ENCODE assay signal across 25 mouse cellular contexts in the genomic region with DNA sequence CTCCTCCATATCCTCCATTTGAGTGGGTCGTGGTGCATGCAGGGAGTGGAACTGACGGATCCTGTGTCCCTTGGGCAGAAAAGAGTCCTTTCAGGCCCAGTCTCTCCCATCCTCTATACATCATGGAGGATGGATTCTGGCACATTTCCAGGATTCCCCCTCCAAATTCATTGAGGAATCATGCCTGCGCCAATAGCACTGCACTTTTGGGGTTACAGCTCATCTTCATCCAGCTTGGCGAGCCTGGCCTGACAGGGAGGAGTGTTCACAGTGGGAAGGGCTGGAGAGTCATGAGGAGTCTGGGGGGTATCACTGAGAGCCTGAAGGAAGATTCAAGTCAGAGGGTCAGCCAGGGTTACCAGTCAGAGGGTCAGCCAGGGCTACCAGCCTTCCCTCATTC. TPM values are rescaled to one million over a fixed set of nuclear protein-coding genes. Genes with fewer than 3 reads are reported as not detected.
DNase-seq lines count a peak whose midpoint lies in the region; ATAC-seq and TF ChIP-seq lines count a peak whose summit lies in the region.
"Had no signal": no experiment of that assay in that cellular context is flagged by ENCODE, and none has a peak within 500 bp of the region (broad histone marks: within the 10 kb centered on the region; RNA-seq: fewer than 3 reads in every experiment).

No protein-coding gene starts in this region.

- H3K27ac ChIP-seq in forebrain, embryonic 11.5 days (ENCODE audit: low read depth, low read length), result no peak overlapping the region
- H3K27ac ChIP-seq in forebrain, embryonic 16.5 days (ENCODE audit: low read length), result no peak overlapping the region
- no peak overlapping the region for H3K27ac ChIP-seq in heart, embryonic 11.5 days (ENCODE audit: low read depth, low read length)
- H3K27ac ChIP-seq in heart, embryonic 16.5 days (ENCODE audit: low read length), result no peak overlapping the region
- no peak overlapping the region for H3K27ac ChIP-seq in liver, embryonic 11.5 days (ENCODE audit: low read depth, low read length)
- H3K27ac ChIP-seq in liver, postnatal 0 days (ENCODE audit: low read depth), result no peak overlapping the region
- H3K27ac ChIP-seq: forebrain, embryonic 12.5 days; kidney, postnatal 0 days; liver, embryonic 14.5 days had no signal

- peak; percentile 44 for DNase-seq in forebrain, embryonic 11.5 days (ENCODE audit: low spot score)
- no peak for DNase-seq in heart, adult 18-20 months
- no peak for DNase-seq in heart, postnatal 36 days
- no peak for DNase-seq in liver, embryonic 11.5 days (ENCODE audit: low spot score)
- DNase-seq in liver, postnatal 0 days, result no peak
- DNase-seq: adrenal gland, adult 2 months; adrenal gland, postnatal 36 days; cerebellum, adult 2 months; gastrocnemius, postnatal 36 days; kidney, adult 8-10 months; layer of hippocampus, adult 9-11 months; lung, embryonic 14.5 days; lung, postnatal 14 days; midbrain, embryonic 14.5 days had no signal

- no peak for TF ChIP-seq CTCF in liver, postnatal 0 days (IDR thresholded peaks at IDR 0.05; ENCODE audit: low read depth)

- intact Hi-C loops in heart, postnatal 36 days (cut with DNase I), result no loop called here

- peaks cover 6% of the 10 kb centered on the region; the same call in 1 of the 2 replicates for H3K36me3 ChIP-seq in forebrain, embryonic 11.5 days (ENCODE audit: control insufficient read depth, insufficient read depth, low read length)
- peaks cover 4% of the 10 kb centered on the region; the same call in 1 of the 2 replicates for H3K36me3 ChIP-seq in forebrain, embryonic 16.5 days (ENCODE audit: control insufficient read depth, insufficient read depth)
- peaks cover 5% of the 10 kb centered on the region; the same call in 1 of the 2 replicates for H3K36me3 ChIP-seq in heart, embryonic 11.5 days (ENCODE audit: control insufficient read depth, insufficient read depth, low read length)
- no peaks in the 10 kb centered on the region for H3K36me3 ChIP-seq in heart, embryonic 16.5 days (ENCODE audit: control insufficient read depth, insufficient read depth)
- peaks cover 6% of the 10 kb centered on the region for H3K36me3 ChIP-seq in liver, embryonic 11.5 days (ENCODE audit: control insufficient read depth, insufficient read depth, low read length)
- H3K36me3 ChIP-seq in liver, postnatal 0 days (replicated peaks; ENCODE audit: insufficient read depth, low read length), result no peaks in the 10 kb centered on the region

- H3K4me2 ChIP-seq in forebrain, embryonic 11.5 days (ENCODE audit: low read depth, low read length, severe bottlenecking), result no peak overlapping the region
- H3K4me2 ChIP-seq in forebrain, embryonic 16.5 days (ENCODE audit: low read length), result no peak overlapping the region
- H3K4me2 ChIP-seq in heart, embryonic 11.5 days, result peak overlapping the region; percentile 14; the same call in 1 of the 2 replicates
- H3K4me2 ChIP-seq in heart, embryonic 16.5 days (ENCODE audit: low read depth, low read length), result peak overlapping the region; percentile 17
- H3K4me2 ChIP-seq in liver, embryonic 11.5 days, result peak overlapping the region; percentile 1
- no peak overlapping the region for H3K4me2 ChIP-seq in liver, postnatal 0 days (ENCODE audit: low read depth, low read length)
- H3K4me2 ChIP-seq: forebrain, embryonic 12.5 days; lung, embryonic 14.5 days had no signal

- TF ChIP-seq EP300 in liver, postnatal 0 days (IDR thresholded peaks at IDR 0.05; ENCODE audit: low read depth), result no peak

- H3K9ac ChIP-seq in forebrain, embryonic 11.5 days (ENCODE audit: low read length), result no peak overlapping the region
- no peak overlapping the region for H3K9ac ChIP-seq in forebrain, embryonic 16.5 days (replicated peaks; ENCODE audit: low read depth, low read length)
- no peak overlapping the region for H3K9ac ChIP-seq in heart, embryonic 11.5 days (ENCODE audit: low read depth, low read length)
- no peak overlapping the region for H3K9ac ChIP-seq in heart, embryonic 16.5 days (ENCODE audit: low read length)
- H3K9ac ChIP-seq in liver, embryonic 11.5 days (ENCODE audit: low read depth, low read length), result no peak overlapping the region
- H3K9ac ChIP-seq in liver, postnatal 0 days (replicated peaks), result no peak overlapping the region
- H3K9ac ChIP-seq: forebrain, embryonic 12.5 days; liver, embryonic 14.5 days; lung, embryonic 14.5 days had no signal

- ATAC-seq in forebrain, embryonic 11.5 days (replicated peaks; ENCODE audit: low FRiP score), result no peak
- ATAC-seq in forebrain, embryonic 16.5 days, result no peak
- no peak for ATAC-seq in heart, embryonic 11.5 days (replicated peaks; ENCODE audit: insufficient number of reproducible peaks, low FRiP score, low TSS enrichment)
- no peak for ATAC-seq in heart, embryonic 16.5 days (replicated peaks; ENCODE audit: extremely low read depth, insufficient read depth, low FRiP score)
- ATAC-seq in liver, embryonic 11.5 days (replicated peaks; ENCODE audit: low FRiP score), result no peak
- no peak for ATAC-seq in liver, postnatal 0 days
- ATAC-seq: activated CD4-positive, CD25-positive, alpha-beta regulatory T cell, adult 4 months; intestine, embryonic 16.5 days had no signal

- H3K27me3 ChIP-seq in forebrain, embryonic 11.5 days (ENCODE audit: control insufficient read depth, insufficient read depth, low read length), result peaks cover 36% of the 10 kb centered on the region
- peaks cover 19% of the 10 kb centered on the region for H3K27me3 ChIP-seq in forebrain, embryonic 16.5 days (replicated peaks; ENCODE audit: control insufficient read depth, insufficient read depth, low read length)
- H3K27me3 ChIP-seq in heart, embryonic 11.5 days (ENCODE audit: control insufficient read depth, insufficient read depth, low read length), result peaks cover 51% of the 10 kb centered on the region
- H3K27me3 ChIP-seq in heart, embryonic 16.5 days (ENCODE audit: control insufficient read depth, insufficient read depth, low read length), result peaks cover 67% of the 10 kb centered on the region
- peaks cover 44% of the 10 kb centered on the region for H3K27me3 ChIP-seq in liver, embryonic 11.5 days (replicated peaks; ENCODE audit: control insufficient read depth, insufficient read depth, low read length)
- H3K27me3 ChIP-seq in liver, postnatal 0 days (ENCODE audit: insufficient read depth, low read length), result peaks cover 73% of the 10 kb centered on the region
- H3K27me3 ChIP-seq: CH12.LX had no signal

- H3K9me3 ChIP-seq in forebrain, embryonic 11.5 days (ENCODE audit: control insufficient read depth, low read length), result no peaks in the 10 kb centered on the region
- no peaks in the 10 kb centered on the region for H3K9me3 ChIP-seq in forebrain, embryonic 16.5 days (ENCODE audit: control insufficient read depth, low read length)
- H3K9me3 ChIP-seq in heart, embryonic 11.5 days (replicated peaks; ENCODE audit: control insufficient read depth, low read length), result no peaks in the 10 kb centered on the region
- no peaks in the 10 kb centered on the region for H3K9me3 ChIP-seq in heart, embryonic 16.5 days (replicated peaks; ENCODE audit: control insufficient read depth, low read length)
- H3K9me3 ChIP-seq in liver, embryonic 11.5 days (ENCODE audit: control insufficient read depth, low read length), result no peaks in the 10 kb centered on the region
- no peaks in the 10 kb centered on the region; the same call in 1 of the 2 replicates for H3K9me3 ChIP-seq in liver, postnatal 0 days (ENCODE audit: low read length)

- H3K4me1 ChIP-seq in forebrain, embryonic 11.5 days (replicated peaks; ENCODE audit: control insufficient read depth, insufficient read depth, low read length), result peaks cover 20% of the 10 kb centered on the region
- peaks cover 29% of the 10 kb centered on the region for H3K4me1 ChIP-seq in forebrain, embryonic 16.5 days (replicated peaks; ENCODE audit: control insufficient read depth, insufficient read depth, low read length)
- H3K4me1 ChIP-seq in heart, embryonic 11.5 days (ENCODE audit: control insufficient read depth, insufficient read depth, low read length), result peaks cover 22% of the 10 kb centered on the region
- peaks cover 19% of the 10 kb centered on the region for H3K4me1 ChIP-seq in heart, embryonic 16.5 days (ENCODE audit: control insufficient read depth, insufficient read depth, low read length)
- H3K4me1 ChIP-seq in liver, embryonic 11.5 days (replicated peaks; ENCODE audit: control insufficient read depth, insufficient read depth, low read length), result peaks cover 47% of the 10 kb centered on the region
- H3K4me1 ChIP-seq in liver, postnatal 0 days (ENCODE audit: insufficient read depth), result peaks cover 21% of the 10 kb centered on the region

- no peak overlapping the region for H3K4me3 ChIP-seq in forebrain, embryonic 11.5 days (ENCODE audit: low read depth, low read length)
- no peak overlapping the region for H3K4me3 ChIP-seq in forebrain, embryonic 16.5 days (replicated peaks; ENCODE audit: low read length)
- H3K4me3 ChIP-seq in heart, embryonic 11.5 days (ENCODE audit: low read depth, low read length), result no peak overlapping the region
- peak overlapping the region; percentile 7; the same call in 1 of the 2 replicates for H3K4me3 ChIP-seq in heart, embryonic 16.5 days (ENCODE audit: low read length)
- H3K4me3 ChIP-seq in liver, embryonic 11.5 days (ENCODE audit: low read depth, low read length), result no peak overlapping the region
- no peak overlapping the region for H3K4me3 ChIP-seq in liver, postnatal 0 days (ENCODE audit: low read depth, low read length)
- H3K4me3 ChIP-seq: erythroblast, embryonic 14.5 days; forebrain, embryonic 12.5 days had no signal

- 87% methylated on average over 4 of the region's 4 CpGs for WGBS in forebrain, embryonic 11.5 days
- 80% methylated on average over 4 of the region's 4 CpGs for WGBS in forebrain, embryonic 16.5 days
- WGBS in heart, embryonic 11.5 days (ENCODE audit: insufficient replicate concordance), result 85% methylated on average over 4 of the region's 4 CpGs
- 81% methylated on average over 4 of the region's 4 CpGs for WGBS in heart, embryonic 16.5 days
- WGBS in liver, embryonic 11.5 days, result 80% methylated on average over 4 of the region's 4 CpGs
- WGBS in liver, postnatal 0 days (ENCODE audit: insufficient replicate concordance), result 70% methylated on average over 4 of the region's 4 CpGs

RNA-seq across cellular contexts. Expression of gene Slc26a10, which starts 2.2 kb away (rescaled TPM):
- 0.93 and 1.1 TPM in 2 replicates for polyA plus RNA-seq in forebrain, embryonic 11.5 days (2014; fragmentation: Nextera tagmentation; extraction: Ambion mirVana)
- 1.0 and 1.6 TPM in 2 replicates for polyA plus RNA-seq in forebrain, embryonic 16.5 days (2015; fragmentation: Nextera tagmentation; extraction: Ambion mirVana)
- polyA plus RNA-seq in heart, embryonic 11.5 days (2014; fragmentation: Nextera tagmentation; extraction: Ambion mirVana), result 8.4 and 11.8 TPM in 2 replicates
- 1 to 10 TPM; 8.0 to 9.2 TPM for total RNA-seq in heart, adult 18-20 months (2021)
- polyA plus RNA-seq in heart, embryonic 16.5 days (2015; fragmentation: Nextera tagmentation; extraction: Ambion mirVana), result 16.2 and 17.6 TPM in 2 replicates
- 10 to 100 TPM; 17.2 to 23.1 TPM for total RNA-seq in heart, postnatal 36 days (2021)
- 3.6 and 5.2 TPM in 2 replicates for polyA plus RNA-seq in liver, embryonic 11.5 days (2014; fragmentation: Nextera tagmentation; extraction: Ambion mirVana)
- 2.0 TPM in 2 replicates for polyA plus RNA-seq in liver, postnatal 0 days (2015; fragmentation: Nextera tagmentation; extraction: Ambion mirVana)
- polyA plus RNA-seq: erythroblast, embryonic 14.5 days had no signal

RNA-seq across cellular contexts. Expression of gene Arhgef25, which starts 7.3 kb away (rescaled TPM):
- 31.6 and 33.5 TPM in 2 replicates for polyA plus RNA-seq in forebrain, embryonic 11.5 days (2014; fragmentation: Nextera tagmentation; extraction: Ambion mirVana)
- polyA plus RNA-seq in forebrain, embryonic 16.5 days (2015; fragmentation: Nextera tagmentation; extraction: Ambion mirVana), result 32.3 and 33.0 TPM in 2 replicates
- 17.9 and 18.0 TPM in 2 replicates for polyA plus RNA-seq in heart, embryonic 11.5 days (2014; fragmentation: Nextera tagmentation; extraction: Ambion mirVana)
- total RNA-seq in heart, adult 18-20 months (2021), result 10 to 100 TPM in 1 of 2 experiments, 1 to 10 TPM in 1; 8.9 to 10.1 TPM
- 26.0 and 27.0 TPM in 2 replicates for polyA plus RNA-seq in heart, embryonic 16.5 days (2015; fragmentation: Nextera tagmentation; extraction: Ambion mirVana)
- total RNA-seq in heart, postnatal 36 days (2021), result 10 to 100 TPM; 12.4 to 12.8 TPM
- polyA plus RNA-seq in liver, embryonic 11.5 days (2014; fragmentation: Nextera tagmentation; extraction: Ambion mirVana), result 28.3 and 30.2 TPM in 2 replicates
- polyA plus RNA-seq in liver, postnatal 0 days (2015; fragmentation: Nextera tagmentation; extraction: Ambion mirVana), result 1.9 and 2.6 TPM in 2 replicates
- total RNA-seq: monocyte, adult 5-6 weeks had no signal
- polyA plus RNA-seq: activated CD4-positive, CD25-positive, alpha-beta regulatory T cell, adult 4 months had no signal

RNA-seq across cellular contexts. Expression of gene Dtx3, which starts 12.9 kb away (rescaled TPM):
- polyA plus RNA-seq in forebrain, embryonic 11.5 days (2014; fragmentation: Nextera tagmentation; extraction: Ambion mirVana), result 157 and 170 TPM in 2 replicates
- polyA plus RNA-seq in forebrain, embryonic 16.5 days (2015; fragmentation: Nextera tagmentation; extraction: Ambion mirVana), result 179 and 224 TPM in 2 replicates
- 82.3 and 83.0 TPM in 2 replicates for polyA plus RNA-seq in heart, embryonic 11.5 days (2014; fragmentation: Nextera tagmentation; extraction: Ambion mirVana)
- total RNA-seq in heart, adult 18-20 months (2021), result 10 to 100 TPM; 18.1 to 21.2 TPM
- 69.9 and 72.5 TPM in 2 replicates for polyA plus RNA-seq in heart, embryonic 16.5 days (2015; fragmentation: Nextera tagmentation; extraction: Ambion mirVana)
- 10 to 100 TPM; 25.8 to 29.4 TPM for total RNA-seq in heart, postnatal 36 days (2021)
- 64.0 and 70.8 TPM in 2 replicates for polyA plus RNA-seq in liver, embryonic 11.5 days (2014; fragmentation: Nextera tagmentation; extraction: Ambion mirVana)
- polyA plus RNA-seq in liver, postnatal 0 days (2015; fragmentation: Nextera tagmentation; extraction: Ambion mirVana), result 8.8 and 8.9 TPM in 2 replicates

RNA-seq across cellular contexts. Expression of gene B4galnt1, which starts 17.6 kb away (rescaled TPM):
- polyA plus RNA-seq in forebrain, embryonic 11.5 days (2014; fragmentation: Nextera tagmentation; extraction: Ambion mirVana), result 7.8 and 8.4 TPM in 2 replicates
- 41.5 and 45.8 TPM in 2 replicates for polyA plus RNA-seq in forebrain, embryonic 16.5 days (2015; fragmentation: Nextera tagmentation; extraction: Ambion mirVana)
- polyA plus RNA-seq in heart, embryonic 11.5 days (2014; fragmentation: Nextera tagmentation; extraction: Ambion mirVana), result 1.6 and 1.8 TPM in 2 replicates
- 1 to 10 TPM; 1.8 to 7.9 TPM for total RNA-seq in heart, adult 18-20 months (2021)
- polyA plus RNA-seq in heart, embryonic 16.5 days (2015; fragmentation: Nextera tagmentation; extraction: Ambion mirVana), result 3.4 and 6.5 TPM in 2 replicates
- 1 to 10 TPM; 1.6 to 2.7 TPM for total RNA-seq in heart, postnatal 36 days (2021)
- 21.6 and 26.3 TPM in 2 replicates for polyA plus RNA-seq in liver, embryonic 11.5 days (2014; fragmentation: Nextera tagmentation; extraction: Ambion mirVana)
- 27.2 and 32.2 TPM in 2 replicates for polyA plus RNA-seq in liver, postnatal 0 days (2015; fragmentation: Nextera tagmentation; extraction: Ambion mirVana)

RNA-seq across cellular contexts. Expression of gene Pip4k2c, which starts 28.8 kb away (rescaled TPM):
- 16.4 and 17.2 TPM in 2 replicates for polyA plus RNA-seq in forebrain, embryonic 11.5 days (2014; fragmentation: Nextera tagmentation; extraction: Ambion mirVana)
- polyA plus RNA-seq in forebrain, embryonic 16.5 days (2015; fragmentation: Nextera tagmentation; extraction: Ambion mirVana), result 26.7 and 28.4 TPM in 2 replicates
- polyA plus RNA-seq in heart, embryonic 11.5 days (2014; fragmentation: Nextera tagmentation; extraction: Ambion mirVana), result 20.8 and 21.5 TPM in 2 replicates
- 10 to 100 TPM; 30.3 to 30.8 TPM for total RNA-seq in heart, adult 18-20 months (2021)
- 26.3 and 27.2 TPM in 2 replicates for polyA plus RNA-seq in heart, embryonic 16.5 days (2015; fragmentation: Nextera tagmentation; extraction: Ambion mirVana)
- total RNA-seq in heart, postnatal 36 days (2021), result 10 to 100 TPM; 26.9 to 29.9 TPM
- polyA plus RNA-seq in liver, embryonic 11.5 days (2014; fragmentation: Nextera tagmentation; extraction: Ambion mirVana), result 43.1 and 43.4 TPM in 2 replicates
- 14.7 and 17.7 TPM in 2 replicates for polyA plus RNA-seq in liver, postnatal 0 days (2015; fragmentation: Nextera tagmentation; extraction: Ambion mirVana)

Comparison
In these comparisons a context has a peak if more than half of its experiments do, and no peak if none do; other contexts are left out.
1. H3K4me2 ChIP-seq: peak in heart, embryonic 11.5 days (single experiment), heart, embryonic 16.5 days (single experiment) and liver, embryonic 11.5 days (single experiment); none in forebrain, embryonic 11.5 days (single experiment), forebrain, embryonic 16.5 days (single experiment) and liver, postnatal 0 days (single experiment).